Mouse (Mus musculus): ENCODE data around the gene Olfm2. TPM values are rescaled to one million over a fixed set of nuclear protein-coding genes. Genes with fewer than 3 reads are reported as not detected.

The Olfm2 gene
- polyA plus RNA-seq (2015; fragmentation: Nextera tagmentation; extraction: Ambion mirVana) = 209 and 213 TPM in 2 replicates

DNA sequence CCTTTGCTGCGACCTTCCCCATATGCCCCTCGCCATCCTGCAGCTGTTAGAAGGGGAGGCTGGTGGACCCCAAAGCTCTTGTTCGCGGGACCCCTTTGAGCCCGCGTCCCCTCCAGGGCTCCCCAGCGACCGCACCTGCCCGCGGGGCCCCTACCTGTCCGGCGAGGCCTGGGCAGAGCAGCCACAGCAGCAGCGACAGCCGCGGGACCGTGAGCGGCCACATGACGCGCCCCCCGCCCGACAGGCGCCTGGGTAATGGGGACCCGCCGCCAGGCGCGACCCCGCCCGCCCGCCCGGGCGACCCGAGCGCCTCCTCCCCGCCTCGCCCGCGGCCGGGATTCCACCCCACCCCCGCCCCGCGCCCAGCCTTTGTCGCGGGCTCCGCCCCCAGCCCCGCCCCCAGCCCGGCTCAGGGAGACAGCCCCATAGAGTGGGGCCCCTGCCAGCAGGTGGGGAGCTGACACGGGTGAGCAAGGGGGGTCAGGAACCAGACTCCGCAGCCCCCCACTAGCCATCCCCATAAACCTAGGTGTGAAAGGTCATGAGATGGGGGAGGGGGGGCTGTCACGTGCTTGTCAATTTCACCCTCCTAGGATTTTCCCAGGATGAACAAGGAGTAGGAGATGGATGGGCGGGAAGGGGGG, at the start of gene Olfm2:
Olfm2 (minus strand) TSS at position 333 of the 644 bp plus-strand sequence.
- no peaks in the 10 kb centered on the region for H3K9me3 ChIP-seq
- no peaks in the 10 kb centered on the region; the same call in 1 of the 2 replicates for H3K27me3 ChIP-seq (replicated peaks)
- H3K27ac ChIP-seq = peak within 1 kb of the TSS; percentile 68
- peak; percentile 57 for ATAC-seq (replicated peaks)
- H3K4me3 ChIP-seq = peak within 1 kb of the TSS; percentile 80
- peak within 1 kb of the TSS; percentile 87 for H3K9ac ChIP-seq
- peaks cover 21% of the 10 kb centered on the region for H3K4me1 ChIP-seq
- under 1% methylated on average over 34 of the region's 50 CpGs for WGBS
- no peaks in the 10 kb centered on the region for H3K36me3 ChIP-seq (replicated peaks)
- peak within 1 kb of the TSS; percentile 78 for H3K4me2 ChIP-seq

DNA sequence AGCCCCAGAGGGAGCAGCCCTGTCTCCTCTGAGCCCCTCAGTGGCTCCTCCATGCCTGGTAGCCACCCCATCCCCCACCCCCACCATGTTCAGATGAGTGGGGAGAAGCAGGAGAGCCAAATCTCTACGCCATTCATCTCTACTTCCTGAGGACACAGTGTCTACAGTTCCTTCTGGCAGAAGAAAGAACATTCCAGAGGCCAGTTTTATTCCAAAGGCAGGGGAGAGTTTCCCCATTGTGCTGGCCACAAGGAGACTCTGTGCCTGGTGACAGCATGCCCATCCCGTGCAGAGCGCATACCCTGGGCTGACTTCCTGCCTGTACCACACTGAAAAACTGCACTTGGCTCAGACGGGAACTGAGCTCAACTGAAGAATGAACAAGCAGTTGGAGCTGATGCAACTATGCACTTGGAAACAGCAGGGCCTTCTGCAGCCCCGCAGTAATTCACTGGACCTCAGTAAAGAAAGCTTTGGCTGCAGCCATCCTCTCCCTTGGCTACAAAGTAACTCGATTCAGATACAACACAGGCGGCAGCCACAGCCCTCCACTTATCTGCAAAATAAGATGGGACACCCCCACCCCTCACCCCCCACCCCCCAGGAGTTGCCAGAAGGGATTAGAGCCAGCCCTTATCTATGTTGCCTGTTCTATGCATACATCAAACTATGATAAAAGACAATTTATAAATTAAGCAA, 48.1 kb upstream of the Olfm2 start:
- peak; percentile 93 for ATAC-seq (replicated peaks)
- Histone ChIP-seq H3K27ac (peak overlapping the region; percentile 62), H3K4me1 (no peaks in the 10 kb centered on the region)

DNA sequence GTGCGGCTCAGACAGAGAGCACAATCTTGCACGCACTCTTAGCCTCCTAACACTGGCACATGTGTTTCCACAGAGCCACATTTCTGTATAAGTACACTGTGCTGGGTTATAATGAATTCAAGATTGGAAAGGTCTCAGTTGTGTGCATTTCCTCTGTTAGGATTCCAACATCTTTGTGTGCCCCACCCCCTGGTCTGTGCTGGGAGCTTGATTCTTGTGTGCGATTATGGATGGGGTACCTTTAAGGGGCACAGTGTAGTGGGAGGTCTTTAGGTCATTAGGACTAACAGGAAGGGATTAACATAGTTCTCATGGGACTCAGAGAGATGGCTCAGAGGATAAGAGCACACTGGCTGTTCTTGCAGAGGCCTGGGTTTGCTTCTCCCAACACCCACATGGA, 44.2 kb upstream of the Olfm2 start:
- Histone ChIP-seq H3K9ac (no peak overlapping the region), H3K27me3 (replicated peaks) (no peaks in the 10 kb centered on the region), H3K9me3 (no peaks in the 10 kb centered on the region), H3K36me3 (replicated peaks) (no peaks in the 10 kb centered on the region), H3K4me2 (no peak overlapping the region), H3K4me1 (no peaks in the 10 kb centered on the region), H3K27ac (no peak overlapping the region), H3K4me3 (no peak overlapping the region)
- no peak for ATAC-seq (replicated peaks)
- WGBS = 56% methylated on average over 3 of the region's 3 CpGs

More for the DNA sequence above, 48.1 kb upstream of the Olfm2 start:
- H3K36me3 ChIP-seq (replicated peaks) = no peaks in the 10 kb centered on the region
- H3K27me3 ChIP-seq (replicated peaks) = no peaks in the 10 kb centered on the region
- no peak overlapping the region for H3K9ac ChIP-seq
- 35% methylated on average over 7 of the region's 7 CpGs for WGBS
- no peak overlapping the region for H3K4me2 ChIP-seq
- no peak overlapping the region for H3K4me3 ChIP-seq
- H3K9me3 ChIP-seq = no peaks in the 10 kb centered on the region

DNA sequence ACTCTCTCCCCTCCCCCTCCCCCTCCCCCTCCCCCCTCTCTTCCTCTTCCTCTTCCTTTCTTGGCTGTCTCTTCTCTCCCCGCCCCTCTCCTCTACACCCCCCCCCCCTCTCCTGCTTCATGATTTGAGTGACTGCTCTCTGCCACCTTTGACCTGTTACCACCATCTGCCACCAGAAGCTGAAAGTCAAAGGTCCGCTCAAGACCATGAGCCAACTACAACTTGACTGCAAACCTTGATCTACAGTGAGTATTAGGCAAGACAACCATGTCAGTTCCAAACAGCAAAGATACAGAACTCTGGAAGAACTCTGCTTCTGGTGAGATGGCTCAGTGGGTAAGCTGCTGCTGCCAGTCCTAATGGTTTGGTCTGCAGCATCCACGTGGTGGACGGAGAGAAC, 43.5 kb upstream of the Olfm2 start:
- Histone ChIP-seq H3K36me3 (replicated peaks) (no peaks in the 10 kb centered on the region), H3K4me2 (no peak overlapping the region), H3K4me1 (no peaks in the 10 kb centered on the region), H3K27ac (no peak overlapping the region), H3K4me3 (no peak overlapping the region), H3K27me3 (replicated peaks) (no peaks in the 10 kb centered on the region), H3K9me3 (no peaks in the 10 kb centered on the region), H3K9ac (no peak overlapping the region)
- 89% methylated on average over 3 of the region's 4 CpGs for WGBS
- ATAC-seq (replicated peaks) = no peak

- no peak for ATAC-seq (replicated peaks)
Measured at GRCm38 (mm10) chr9:20787992-20788391, 41.8 kb upstream of the Olfm2 start.

DNA sequence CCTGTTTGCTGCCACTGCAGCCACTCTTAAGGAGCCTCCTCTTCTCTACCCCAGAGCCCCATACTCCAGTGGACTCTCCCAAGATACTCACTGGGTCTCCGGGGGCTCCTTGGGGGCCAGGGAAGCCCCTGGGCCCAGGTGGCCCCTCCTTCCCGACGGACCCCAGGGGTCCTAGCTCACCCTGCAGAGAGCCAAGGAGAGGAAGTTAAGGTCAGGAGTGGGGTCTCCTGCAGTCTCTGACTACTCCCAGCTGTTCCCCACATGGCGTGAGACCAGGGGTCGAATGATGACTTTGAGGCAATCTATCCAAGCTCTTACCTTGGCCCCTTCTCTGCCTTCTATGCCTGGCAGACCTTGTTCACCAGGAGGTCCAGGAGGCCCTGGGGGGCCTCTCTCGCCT, 38.9 kb upstream of the Olfm2 start:
- 84% methylated on average over 6 of the region's 6 CpGs for WGBS
- H3K4me3 ChIP-seq = no peak overlapping the region

More at GRCm38 (mm10) chr9:20787992-20788391, 41.8 kb upstream of the Olfm2 start:
- Histone ChIP-seq H3K9me3 (no peaks in the 10 kb centered on the region), H3K36me3 (replicated peaks) (no peaks in the 10 kb centered on the region), H3K4me1 (no peaks in the 10 kb centered on the region), H3K27me3 (replicated peaks) (no peaks in the 10 kb centered on the region), H3K4me3 (no peak overlapping the region), H3K27ac (no peak overlapping the region), H3K9ac (no peak overlapping the region), H3K4me2 (no peak overlapping the region)
- 76% methylated on average over 8 of the region's 8 CpGs for WGBS

DNA sequence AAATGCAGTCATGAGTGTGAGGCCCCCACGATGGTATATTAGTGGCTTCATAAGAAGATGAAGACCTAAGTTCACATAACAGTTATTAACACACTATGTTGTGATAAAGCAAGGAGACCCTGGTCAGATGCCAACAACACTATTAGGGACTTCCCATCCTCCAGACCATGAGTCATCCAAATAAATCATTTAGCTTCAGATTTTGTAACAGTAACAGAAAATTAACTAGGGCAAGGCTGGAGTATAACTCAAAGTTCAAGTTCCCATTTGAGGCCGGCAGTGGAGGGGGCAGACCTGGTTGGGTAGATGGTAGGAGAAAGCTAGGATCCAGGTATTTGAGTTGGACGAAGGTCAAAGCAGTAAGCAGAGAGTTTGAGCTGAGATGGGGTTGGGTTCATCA, 35.1 kb upstream of the Olfm2 start:
- ATAC-seq (replicated peaks) = no peak
- H3K4me3 ChIP-seq = no peak overlapping the region

More for the DNA sequence above, 38.9 kb upstream of the Olfm2 start:
- Histone ChIP-seq H3K9me3 (peaks cover 3% of the 10 kb centered on the region; the same call in 1 of the 2 replicates), H3K4me2 (no peak overlapping the region), H3K27me3 (replicated peaks) (no peaks in the 10 kb centered on the region), H3K27ac (no peak overlapping the region), H3K36me3 (replicated peaks) (no peaks in the 10 kb centered on the region), H3K9ac (no peak overlapping the region), H3K4me1 (no peaks in the 10 kb centered on the region)
- ATAC-seq (replicated peaks) = no peak

GRCm38 (mm10) chr9:20765274-20765673, 19.1 kb upstream of the Olfm2 start:
- Histone ChIP-seq H3K4me2 (no peak overlapping the region), H3K9ac (no peak overlapping the region), H3K27ac (no peak overlapping the region), H3K9me3 (no peaks in the 10 kb centered on the region), H3K36me3 (replicated peaks) (no peaks in the 10 kb centered on the region), H3K27me3 (replicated peaks) (no peaks in the 10 kb centered on the region), H3K4me1 (no peaks in the 10 kb centered on the region; the same call in 1 of the 2 replicates), H3K4me3 (no peak overlapping the region)
- WGBS = 76% methylated on average over 2 of the region's 2 CpGs
- ATAC-seq (replicated peaks) = no peak

More for the DNA sequence above, 35.1 kb upstream of the Olfm2 start:
- H3K36me3 ChIP-seq (replicated peaks) = no peaks in the 10 kb centered on the region
- 91% methylated on average over 3 of the region's 3 CpGs for WGBS
- peaks cover 3% of the 10 kb centered on the region; the same call in 1 of the 2 replicates for H3K9me3 ChIP-seq
- H3K27me3 ChIP-seq (replicated peaks) = no peaks in the 10 kb centered on the region
- H3K27ac ChIP-seq = no peak overlapping the region
- no peak overlapping the region for H3K4me2 ChIP-seq
- H3K4me1 ChIP-seq = no peaks in the 10 kb centered on the region
- H3K9ac ChIP-seq = no peak overlapping the region

- Histone ChIP-seq H3K9me3 (no peaks in the 10 kb centered on the region), H3K27me3 (replicated peaks) (no peaks in the 10 kb centered on the region), H3K27ac (no peak overlapping the region), H3K4me1 (no peaks in the 10 kb centered on the region; the same call in 1 of the 2 replicates), H3K4me2 (no peak overlapping the region), H3K4me3 (no peak overlapping the region), H3K36me3 (replicated peaks) (no peaks in the 10 kb centered on the region), H3K9ac (no peak overlapping the region)
- ATAC-seq (replicated peaks) = no peak
- 90% methylated on average over 1 of the region's 1 CpGs for WGBS
Measured at GRCm38 (mm10) chr9:20763099-20763498, 16.9 kb upstream of the Olfm2 start.

DNA sequence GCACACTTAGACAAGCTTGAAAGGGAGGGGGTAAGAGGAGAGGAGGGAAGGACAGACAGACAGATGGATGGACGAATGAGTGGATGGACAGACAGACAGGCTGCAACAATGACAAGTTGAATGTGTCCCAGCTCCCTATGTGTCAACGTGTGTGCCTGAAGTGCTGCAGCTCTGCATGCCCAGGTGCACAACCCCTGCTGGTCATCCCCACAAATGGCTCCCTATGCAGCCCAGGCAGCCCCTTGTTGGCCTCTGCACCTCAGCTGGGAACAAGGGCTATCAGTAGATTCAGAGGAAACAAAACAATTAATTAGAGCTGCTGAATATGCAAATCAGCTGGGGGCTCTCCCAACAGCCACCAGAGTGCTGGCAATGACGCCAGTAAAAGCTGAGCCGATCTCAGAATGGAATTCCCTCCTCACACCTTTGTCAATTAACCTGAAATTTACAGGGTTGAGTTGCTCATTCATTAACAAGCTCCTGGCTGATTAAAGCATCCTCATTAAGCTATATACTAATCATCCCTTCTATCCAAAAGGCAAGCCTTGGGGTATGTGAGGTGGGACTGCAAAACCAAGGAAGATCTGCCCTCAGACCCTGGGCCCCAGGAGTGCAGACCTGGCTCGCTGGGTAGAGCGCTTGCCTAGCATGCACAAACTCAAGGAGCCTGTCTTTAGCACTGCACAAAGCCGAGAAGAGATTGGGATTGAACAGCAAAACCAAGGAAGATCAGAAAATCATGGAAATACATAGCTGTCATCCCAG, 16.2 kb upstream of the Olfm2 start:
- Histone ChIP-seq H3K27me3 (replicated peaks) (no peaks in the 10 kb centered on the region), H3K9me3 (no peaks in the 10 kb centered on the region), H3K27ac (no peak overlapping the region), H3K4me1 (no peaks in the 10 kb centered on the region; the same call in 1 of the 2 replicates), H3K4me2 (no peak overlapping the region), H3K9ac (no peak overlapping the region), H3K4me3 (no peak overlapping the region), H3K36me3 (replicated peaks) (no peaks in the 10 kb centered on the region)
- ATAC-seq (replicated peaks) = no peak
- 45% methylated on average over 7 of the region's 7 CpGs for WGBS

- 71% methylated on average over 3 of the region's 3 CpGs for WGBS
- Histone ChIP-seq H3K36me3 (replicated peaks) (no peaks in the 10 kb centered on the region), H3K4me1 (no peaks in the 10 kb centered on the region; the same call in 1 of the 2 replicates), H3K4me2 (no peak overlapping the region), H3K4me3 (no peak overlapping the region), H3K27me3 (replicated peaks) (no peaks in the 10 kb centered on the region), H3K9ac (no peak overlapping the region), H3K9me3 (no peaks in the 10 kb centered on the region), H3K27ac (no peak overlapping the region)
- ATAC-seq (replicated peaks) = no peak
Measured at GRCm38 (mm10) chr9:20761388-20761787, 15.2 kb upstream of the Olfm2 start.

GRCm38 (mm10) chr9:20760813-20761212, 14.7 kb upstream of the Olfm2 start:
- 76% methylated on average over 12 of the region's 12 CpGs for WGBS
- H3K27ac ChIP-seq = no peak overlapping the region
- H3K9ac ChIP-seq = no peak overlapping the region
- H3K27me3 ChIP-seq (replicated peaks) = no peaks in the 10 kb centered on the region
- H3K4me1 ChIP-seq = no peaks in the 10 kb centered on the region; the same call in 1 of the 2 replicates
- ATAC-seq (replicated peaks) = no peak
- no peaks in the 10 kb centered on the region for H3K36me3 ChIP-seq (replicated peaks)
- no peak overlapping the region for H3K4me3 ChIP-seq
- H3K9me3 ChIP-seq = no peaks in the 10 kb centered on the region
- H3K4me2 ChIP-seq = no peak overlapping the region

Measured in midbrain, embryonic 15.5 days (tissue).